Mouse (Mus musculus) thymus, adult 2 months (tissue): Measurements from ENCODE around the gene Egln1.

Experiments
- CTCF ChIP-seq: fragments of 200-500 bp; IDR thresholded peaks from 2 replicates; pipeline ENCODE4 v1.5.1; 2012; ENCODE audit warnings: mild to moderate bottlenecking, control low read depth, low read length, moderate library complexity, borderline replicate concordance; ENCODE audit not compliant: control insufficient read depth, poor library complexity, insufficient read depth; ENCODE audit errors: extremely low read depth
- POLR2A ChIP-seq: fragments of 200-500 bp; IDR thresholded peaks from 2 replicates; pipeline ENCODE4 v1.6.1; 2012; ENCODE audit warnings: mild to moderate bottlenecking, low read length, control low read depth, moderate library complexity; ENCODE audit not compliant: control insufficient read depth, poor library complexity, insufficient read depth; ENCODE audit errors: extremely low read depth

GRCm38 (mm10) chr8:124872081-124872480 lies 77.0 kb downstream of the Egln1 start:
- TF ChIP-seq CTCF = no peak
- no peak for TF ChIP-seq POLR2A
